Mouse (Mus musculus) brain, embryonic 14.5 days (tissue): ENCODE results near the gene BC016579. TPM values are rescaled to one million over a fixed set of nuclear protein-coding genes. Genes with fewer than 3 reads are reported as not detected.

Experiments used
- DNase-seq: peaks from one replicate; pipeline ENCODE4 v3.0.0-alpha.2; 2011; ENCODE audit warnings: low read depth
- CTCF ChIP-seq: fragments of 200-500 bp; IDR thresholded peaks from 2 replicates; pipeline ENCODE4 v1.5.1; 2012; ENCODE audit warnings: inconsistent platforms, mild to moderate bottlenecking, moderate library complexity, borderline replicate concordance; ENCODE audit not compliant: insufficient read depth, insufficient read length; ENCODE audit errors: extremely low read depth
- POLR2A ChIP-seq: fragments of 200-500 bp; IDR thresholded peaks from 2 replicates; pipeline ENCODE4 v1.6.1; 2012; ENCODE audit warnings: mild to moderate bottlenecking, inconsistent platforms, borderline replicate concordance; ENCODE audit not compliant: poor library complexity, insufficient read depth, insufficient read length, severe bottlenecking; ENCODE audit errors: extremely low read depth
- polyA plus RNA-seq: library from polyadenylated mRNA; depleted of rRNA; stranded (reverse); fragments of >200 nt; gene quantifications from 2 replicates; pipeline ENCODE4 v1.2.3, GENCODE M21; 2012

The BC016579 gene
- polyA plus RNA-seq, 1 experiment, result 0.22 TPM

GRCm38 (mm10) chr16:45641301-45641700 is 12.6 kb downstream of the BC016579 start:
- DNase-seq, result no peak
- TF ChIP-seq POLR2A, result no peak
- TF ChIP-seq CTCF, result no peak

DNA sequence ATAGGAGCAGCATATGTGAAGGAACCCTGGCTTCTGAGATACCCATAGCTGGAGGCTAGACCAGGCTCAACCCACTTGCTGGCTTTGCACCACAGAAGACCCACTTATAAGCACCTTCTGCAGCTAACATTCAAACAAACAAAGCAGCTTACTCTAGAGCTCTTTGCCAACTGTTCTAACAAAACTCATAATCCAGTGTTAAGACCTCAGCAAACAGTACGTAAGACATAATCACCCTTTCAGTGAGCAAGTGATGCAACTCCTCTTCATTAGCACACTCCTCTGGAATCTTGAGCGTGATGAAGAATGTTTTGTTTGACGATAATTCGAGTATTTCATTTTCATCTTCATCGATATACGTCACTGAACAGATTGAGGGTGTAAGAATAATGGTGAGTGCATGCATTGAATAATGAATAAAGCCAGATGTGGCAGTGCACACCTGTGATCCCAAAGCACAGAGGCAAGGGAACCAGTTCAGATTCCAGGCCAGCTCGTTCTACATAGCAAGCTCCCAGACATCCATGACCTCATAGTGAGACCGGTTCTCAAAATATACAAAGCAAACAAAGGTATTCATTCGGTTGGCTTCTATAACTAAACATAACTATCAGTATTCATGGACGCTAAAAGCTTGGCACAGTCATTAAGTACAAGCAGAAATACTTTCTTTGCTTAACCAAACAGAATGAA is 13.7 kb downstream of the BC016579 start:
- DNase-seq, result no peak
- TF ChIP-seq CTCF (no peak), POLR2A (no peak)

DNA sequence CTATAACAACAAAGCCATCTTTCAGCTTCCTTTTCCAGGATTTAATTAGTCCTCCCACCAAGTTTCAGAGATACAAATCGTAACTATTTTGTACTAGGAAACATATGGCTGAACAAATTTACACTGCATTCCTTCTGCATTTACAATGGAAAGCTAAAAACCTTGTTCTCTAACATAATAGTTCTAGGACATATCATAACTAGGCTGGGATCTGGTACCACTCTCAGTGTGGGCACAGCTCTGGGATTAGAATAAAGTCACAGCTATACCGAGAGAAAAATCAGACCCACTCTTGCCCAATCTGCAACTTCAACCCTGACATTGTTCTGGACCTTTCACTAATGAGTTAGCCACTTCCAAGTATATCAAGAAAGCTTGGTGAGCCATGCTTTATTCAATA is 18.0 kb downstream of the BC016579 start:
- no peak for DNase-seq
- TF ChIP-seq POLR2A (no peak), CTCF (no peak)

DNA sequence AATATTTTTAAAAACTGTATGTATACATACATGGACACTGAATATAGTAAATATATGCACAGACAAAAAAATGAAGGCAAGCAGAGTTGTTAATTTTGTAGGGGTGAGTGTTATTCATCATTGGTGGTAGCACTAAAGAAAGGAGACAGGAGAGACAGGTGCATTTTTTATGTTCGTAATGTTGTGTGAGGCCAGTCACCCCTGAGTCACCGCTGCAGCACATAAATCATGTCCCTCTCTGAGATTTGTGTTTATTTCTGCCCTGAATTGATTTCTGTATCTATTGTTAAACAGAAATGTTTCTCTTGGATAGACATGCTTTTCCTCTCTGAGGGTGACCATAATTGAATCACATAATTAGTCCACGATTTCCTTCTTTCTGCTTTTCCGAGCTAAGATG is 21.4 kb downstream of the BC016579 start:
- DNase-seq, result no peak
- TF ChIP-seq CTCF, result no peak

DNA sequence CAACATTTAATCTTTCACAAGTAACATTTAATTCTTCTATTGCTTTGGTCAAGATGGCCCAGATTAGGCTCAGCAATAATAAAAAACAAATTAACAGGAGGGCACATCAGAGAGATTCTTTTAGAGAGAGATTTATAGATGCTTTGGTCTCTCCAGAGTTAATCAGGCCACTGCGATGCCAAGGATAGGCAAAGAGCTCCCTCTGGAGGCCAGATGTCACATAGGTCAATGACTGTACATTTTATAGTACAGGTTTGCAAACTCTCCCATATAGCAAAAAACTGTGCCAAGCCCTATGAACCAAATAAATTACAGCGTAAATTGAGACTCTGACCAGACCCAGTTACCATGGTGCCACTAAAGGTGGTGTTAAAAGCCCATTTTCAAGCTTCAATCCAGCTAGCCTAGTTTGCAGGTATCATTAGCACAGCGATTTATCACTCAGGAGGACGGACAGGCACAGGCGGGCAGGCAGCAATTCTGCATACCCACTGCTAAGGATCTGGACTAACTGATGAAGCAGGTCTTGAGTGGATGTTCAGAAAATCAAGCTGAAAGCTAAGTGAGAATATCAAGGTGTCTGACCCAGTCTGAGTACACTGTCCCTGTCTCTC is 23.4 kb downstream of the BC016579 start:
- DNase-seq, result peak; percentile 82
- TF ChIP-seq POLR2A (no peak), CTCF (peak; percentile 80; the same call in 1 of the 2 replicates)

DNA sequence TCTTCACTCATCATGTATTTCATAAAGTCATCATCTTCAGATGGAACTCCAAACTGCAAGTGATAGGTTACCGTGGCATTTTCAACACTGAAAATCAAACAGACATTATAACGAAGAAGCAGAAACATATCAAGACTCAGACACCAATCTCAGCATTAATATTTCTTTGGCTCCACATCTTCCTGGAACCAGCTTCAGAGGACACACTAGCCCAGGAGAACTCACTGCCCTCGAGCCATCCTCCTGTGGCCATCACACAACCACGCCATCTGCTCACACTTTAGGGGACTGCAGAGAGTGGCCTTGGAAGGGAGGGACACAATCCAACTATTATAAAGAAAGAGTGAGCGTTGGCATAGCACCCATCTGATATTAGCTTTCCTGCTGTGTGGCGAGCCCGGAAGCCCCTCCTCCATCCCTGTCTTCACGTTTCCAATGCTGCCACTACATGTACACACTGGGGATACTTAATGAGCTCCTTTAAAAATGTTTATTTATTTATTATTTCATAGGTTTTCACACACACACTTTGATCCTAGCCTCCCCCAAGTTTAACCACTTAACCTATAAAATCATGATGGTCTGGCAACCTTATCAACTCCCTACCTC is 24.3 kb downstream of the BC016579 start:
- TF ChIP-seq POLR2A, result no peak
- no peak for TF ChIP-seq CTCF
- DNase-seq, result no peak

DNA sequence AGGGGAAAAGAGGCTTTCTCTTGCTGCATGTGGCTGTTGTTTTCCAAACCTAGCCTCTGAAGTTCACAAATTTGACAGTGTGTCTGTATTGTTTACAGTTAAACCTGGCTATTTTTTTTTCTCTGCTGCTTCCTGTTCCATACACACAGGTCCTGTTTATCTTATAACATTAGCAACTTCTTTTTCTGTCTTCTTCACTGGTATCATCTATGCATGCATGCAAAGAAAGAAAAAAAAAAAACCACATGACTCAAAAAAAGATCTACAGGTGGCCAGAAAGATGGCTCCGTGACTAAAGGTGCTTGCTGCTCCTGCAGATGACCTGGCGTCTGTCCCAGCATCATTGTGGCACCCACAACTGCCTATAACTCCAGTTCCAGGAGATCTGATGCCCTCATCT is 28.5 kb downstream of the BC016579 start:
- no peak for DNase-seq
- TF ChIP-seq CTCF (no peak), POLR2A (no peak)

DNA sequence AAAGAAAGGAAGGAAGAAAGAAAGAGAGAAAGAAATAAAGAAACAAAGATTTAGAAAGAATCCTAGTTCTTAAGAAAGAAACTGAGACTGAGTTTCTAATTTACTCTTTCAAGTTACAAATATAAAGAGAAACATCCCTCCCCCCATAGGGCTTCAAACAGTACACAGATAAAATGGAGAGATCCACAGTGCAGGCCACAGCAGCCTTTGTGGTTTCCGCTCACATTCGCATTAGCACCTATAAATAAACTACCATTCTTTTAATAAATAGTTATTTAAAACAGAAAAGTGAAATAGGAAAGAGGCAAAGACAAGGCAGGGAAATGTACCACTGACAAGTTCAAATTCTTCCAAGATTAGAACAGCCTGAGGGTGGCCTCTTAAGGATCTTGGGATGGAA is 29.1 kb downstream of the BC016579 start:
- TF ChIP-seq CTCF (no peak), POLR2A (no peak)
- no peak for DNase-seq

GRCm38 (mm10) chr16:45623230-45623629 is 30.6 kb downstream of the BC016579 start:
- no peak for DNase-seq
- TF ChIP-seq CTCF, result no peak
- no peak for TF ChIP-seq POLR2A

- DNase-seq, result no peak
- TF ChIP-seq POLR2A, result no peak
- TF ChIP-seq CTCF, result no peak
Observed at GRCm38 (mm10) chr16:45619751-45620375, 34.0 kb downstream of the BC016579 start.

GRCm38 (mm10) chr16:45615944-45616343 is 37.9 kb downstream of the BC016579 start:
- DNase-seq, result no peak
- no peak for TF ChIP-seq POLR2A
- TF ChIP-seq CTCF, result no peak
